Mouse (Mus musculus) left cerebral cortex, postnatal 10 days (tissue): ENCODE measurements around the gene Msh3. TPM values are rescaled to one million over a fixed set of nuclear protein-coding genes. Genes with fewer than 3 reads are reported as not detected.

Experiments used
- DNase-seq, 2 experiments: peaks; one replicate each; pipeline ENCODE4 v3.0.0; 2021 to 2022; ENCODE audit warnings: low spot score in 2 of 2, mixed read lengths in 1 of 2; ENCODE audit errors: extremely low spot score in 1 of 2
- intact Hi-C: fragments of 180-260 bp; cut with DNase I; formaldehyde crosslinking; loops from one replicate; pipeline ENCODE4 v1.15.1; 2025
- total RNA-seq, 2 experiments: library from RNA; stranded (reverse); gene quantifications; 2 replicates each; pipeline ENCODE4 v1.2.3; 2021

Gene Msh3
- total RNA-seq, 2 experiments from 2014 or later, result 28.3 to 29.3 TPM

GRCm38 (mm10) chr13:92275292-92275691, 79.5 kb downstream of the Msh3 start:
- intact Hi-C loops, result no loop called here

GRCm38 (mm10) chr13:92274274-92275198, 80.3 kb downstream of the Msh3 start:
- intact Hi-C loops, result no loop called here
- DNase-seq, result peak; percentile 62 to 89

More at GRCm38 (mm10) chr13:92275292-92275691, 79.5 kb downstream of the Msh3 start:
- no peak for DNase-seq

GRCm38 (mm10) chr13:92267076-92267475, 87.7 kb downstream of the Msh3 start:
- intact Hi-C loops, result no loop called here
- no peak for DNase-seq

- DNase-seq, result no peak
- intact Hi-C loops, result no loop called here
Observed at GRCm38 (mm10) chr13:92263566-92263965, 91.2 kb downstream of the Msh3 start.

- DNase-seq, result no peak
- intact Hi-C loops, result no loop called here
Observed at GRCm38 (mm10) chr13:92261329-92261728, 93.5 kb downstream of the Msh3 start.

GRCm38 (mm10) chr13:92255480-92255879, 99.3 kb downstream of the Msh3 start:
- no peak for DNase-seq
- intact Hi-C loops, result no loop called here

GRCm38 (mm10) chr13:92253850-92254249, 101.0 kb downstream of the Msh3 start:
- DNase-seq, result no peak
- intact Hi-C loops, result no loop called here

- intact Hi-C loops, result no loop called here
- DNase-seq, result no peak
Observed at GRCm38 (mm10) chr13:92252331-92252730, 102.5 kb downstream of the Msh3 start.

- intact Hi-C loops, result no loop called here
- no peak for DNase-seq
Observed at GRCm38 (mm10) chr13:92247576-92247975, 107.2 kb downstream of the Msh3 start.

- intact Hi-C loops, result no loop called here
- no peak for DNase-seq
Observed at GRCm38 (mm10) chr13:92246966-92247365, 107.8 kb downstream of the Msh3 start.

GRCm38 (mm10) chr13:92244731-92245130, 110.1 kb downstream of the Msh3 start:
- intact Hi-C loops, result no loop called here
- no peak for DNase-seq

- intact Hi-C loops, result no loop called here
Observed at GRCm38 (mm10) chr13:92241426-92241825, 113.4 kb downstream of the Msh3 start.

GRCm38 (mm10) chr13:92237887-92238286, 116.9 kb downstream of the Msh3 start:
- intact Hi-C loops, result no loop called here
- no peak for DNase-seq

More at GRCm38 (mm10) chr13:92241426-92241825, 113.4 kb downstream of the Msh3 start:
- no peak for DNase-seq

GRCm38 (mm10) chr13:92237016-92237415, 117.8 kb downstream of the Msh3 start:
- intact Hi-C loops, result no loop called here
- no peak for DNase-seq

- no peak for DNase-seq
- intact Hi-C loops, result no loop called here
Observed at GRCm38 (mm10) chr13:92232076-92232938, 122.5 kb downstream of the Msh3 start.

GRCm38 (mm10) chr13:92228037-92228436, 126.8 kb downstream of the Msh3 start:
- intact Hi-C loops, result no loop called here
- DNase-seq, result no peak

- DNase-seq, result no peak
- intact Hi-C loops, result no loop called here
Observed at GRCm38 (mm10) chr13:92223567-92223966, 131.2 kb downstream of the Msh3 start.

GRCm38 (mm10) chr13:92222763-92223162, 132.0 kb downstream of the Msh3 start:
- no peak for DNase-seq
- intact Hi-C loops, result no loop called here

GRCm38 (mm10) chr13:92219774-92220173, 135.0 kb downstream of the Msh3 start:
- no peak for DNase-seq
- intact Hi-C loops, result no loop called here

- intact Hi-C loops, result no loop called here
- DNase-seq, result peak; percentile 38 to 49
Observed at GRCm38 (mm10) chr13:92217216-92217615, 137.6 kb downstream of the Msh3 start.
